Mouse (Mus musculus) bone marrow, adult 2 months (tissue): ENCODE data around the gene Gm20662.

ENCODE experiments used
- CTCF ChIP-seq: fragments of 200-500 bp; IDR thresholded peaks from 2 replicates; pipeline ENCODE4 v1.5.1; 2011; ENCODE audit warnings: low read length, control low read depth; ENCODE audit not compliant: control insufficient read depth, insufficient read depth
- POLR2A ChIP-seq: fragments of 200-500 bp; IDR thresholded peaks from 2 replicates; pipeline ENCODE4 v1.6.1; 2011; ENCODE audit warnings: low read depth, mild to moderate bottlenecking, control low read depth, low read length, borderline replicate concordance; ENCODE audit not compliant: control insufficient read depth

DNA sequence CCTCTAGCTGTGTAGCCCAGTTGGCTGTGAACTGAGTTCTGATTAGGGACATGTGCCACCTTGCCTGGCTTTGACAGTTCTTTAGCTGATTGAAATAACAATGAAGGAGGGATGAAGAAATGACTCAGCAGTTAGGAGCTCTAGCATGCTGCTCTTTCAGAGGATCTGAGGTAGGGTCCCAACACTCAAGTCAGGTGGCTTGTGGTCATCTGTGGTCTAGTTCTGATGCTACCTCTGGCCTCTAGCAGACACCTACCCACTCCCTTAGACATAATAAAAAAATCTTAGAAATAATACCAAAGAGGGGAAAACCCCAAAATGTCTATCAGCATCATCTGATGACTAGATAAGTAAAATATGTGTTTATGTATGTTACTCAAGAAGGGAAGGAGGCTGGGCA, 14.2 kb downstream of the Gm20662 start:
- TF ChIP-seq CTCF, result no peak
- no peak for TF ChIP-seq POLR2A
